28 mouse cellular contexts compared by ENCODE assay signal in the genomic region with DNA sequence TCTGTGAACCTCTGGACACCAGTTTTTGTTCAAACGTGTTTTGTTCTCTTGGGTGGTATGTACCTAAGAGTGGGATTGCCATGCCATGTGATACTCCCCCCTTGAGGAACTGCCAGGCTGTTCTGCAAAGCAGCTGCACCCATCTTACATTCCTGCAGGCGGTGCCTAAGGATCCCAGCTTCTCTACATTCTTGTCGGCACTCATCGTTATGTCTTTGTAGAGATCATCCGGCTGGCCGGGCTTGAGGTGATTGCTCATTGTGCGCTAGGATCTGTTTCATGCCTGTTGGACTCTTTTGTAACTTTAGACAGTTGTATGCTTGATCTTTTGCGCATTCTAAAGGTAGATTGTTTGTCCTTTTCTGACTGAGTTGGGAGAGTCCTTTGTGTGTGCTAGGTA.
"Had no signal": no experiment of that assay in that cellular context is flagged by ENCODE, and none has a peak within 500 bp of the region (broad histone marks: within the 10 kb centered on the region; RNA-seq: fewer than 3 reads in every experiment).

No protein-coding gene starts in this region.

- DNase-seq: cerebellum, adult 9-11 months; cerebellum, postnatal 10 days; cerebellum, postnatal 14 days; cerebellum, postnatal 25 days; cerebellum, postnatal 36 days; embryo, embryonic 11 days; forebrain, postnatal 0 days; gastrocnemius, adult 2 months; gastrocnemius, postnatal 10 days; gastrocnemius, postnatal 14 days; gastrocnemius, postnatal 25 days; gastrocnemius, postnatal 36 days; heart, adult 11 months; heart, adult 18-20 months; heart, adult 2 months had no signal

- H3K9ac ChIP-seq: embryonic facial prominence, embryonic 12.5 days; embryonic facial prominence, embryonic 13.5 days; embryonic facial prominence, embryonic 15.5 days; forebrain, embryonic 12.5 days; forebrain, embryonic 13.5 days; forebrain, embryonic 15.5 days; forebrain, postnatal 0 days; heart, embryonic 12.5 days had no signal

- H3K27ac ChIP-seq: embryonic facial prominence, embryonic 12.5 days; embryonic facial prominence, embryonic 13.5 days; embryonic facial prominence, embryonic 15.5 days; forebrain, embryonic 10.5 days; forebrain, embryonic 12.5 days; forebrain, embryonic 13.5 days; forebrain, embryonic 15.5 days; gastrocnemius, adult 2 months; heart, adult 2 months; heart, embryonic 10.5 days had no signal

- ATAC-seq: forebrain, embryonic 13.5 days; forebrain, embryonic 14.5 days; forebrain, embryonic 15.5 days; forebrain, embryonic 16.5 days; forebrain, postnatal 0 days had no signal

- H3K4me1 ChIP-seq: embryonic facial prominence, embryonic 12.5 days; embryonic facial prominence, embryonic 13.5 days; embryonic facial prominence, embryonic 15.5 days; forebrain, embryonic 13.5 days; forebrain, embryonic 15.5 days had no signal

- H3K9me3 ChIP-seq: embryonic facial prominence, embryonic 12.5 days; embryonic facial prominence, embryonic 13.5 days; embryonic facial prominence, embryonic 15.5 days; forebrain, embryonic 10.5 days; forebrain, embryonic 12.5 days; forebrain, embryonic 13.5 days; forebrain, embryonic 15.5 days; heart, embryonic 10.5 days; heart, embryonic 12.5 days had no signal

- H3K4me2 ChIP-seq: embryonic facial prominence, embryonic 12.5 days; embryonic facial prominence, embryonic 13.5 days; embryonic facial prominence, embryonic 15.5 days; forebrain, embryonic 12.5 days; forebrain, embryonic 13.5 days; forebrain, embryonic 15.5 days; heart, embryonic 11.5 days; heart, embryonic 12.5 days had no signal

- H3K4me3 ChIP-seq: embryonic facial prominence, embryonic 12.5 days; embryonic facial prominence, embryonic 13.5 days; embryonic facial prominence, embryonic 15.5 days; erythroblast, embryonic 14.5 days; forebrain, embryonic 10.5 days; forebrain, embryonic 12.5 days; forebrain, embryonic 13.5 days; forebrain, embryonic 15.5 days; gastrocnemius, adult 2 months; heart, adult 2 months; heart, embryonic 10.5 days; heart, embryonic 12.5 days had no signal

- H3K36me3 ChIP-seq: embryonic facial prominence, embryonic 12.5 days; embryonic facial prominence, embryonic 15.5 days; forebrain, embryonic 10.5 days; heart, embryonic 10.5 days; heart, embryonic 12.5 days had no signal

- H3K27me3 ChIP-seq: embryonic facial prominence, embryonic 12.5 days; embryonic facial prominence, embryonic 13.5 days; embryonic facial prominence, embryonic 15.5 days; forebrain, embryonic 12.5 days; forebrain, embryonic 13.5 days; forebrain, embryonic 15.5 days; heart, embryonic 12.5 days had no signal
